Mouse (Mus musculus) kidney, adult 2 months (tissue): Measurements from ENCODE around the gene Nfe2l2.

Experiments used
- CTCF ChIP-seq: fragments of 200-500 bp; conservative IDR thresholded peaks from 2 replicates; pipeline ENCODE4 v1.5.1; 2011; ENCODE audit warnings: low read depth, mild to moderate bottlenecking, control low read depth, low read length, moderate library complexity, mixed read lengths; ENCODE audit not compliant: insufficient read depth, insufficient read length
- POLR2A ChIP-seq: fragments of 200-500 bp; IDR thresholded peaks from one replicate; pipeline ENCODE4 v1.6.1; 2011; ENCODE audit warnings: low read depth, low read length, control low read depth

DNA sequence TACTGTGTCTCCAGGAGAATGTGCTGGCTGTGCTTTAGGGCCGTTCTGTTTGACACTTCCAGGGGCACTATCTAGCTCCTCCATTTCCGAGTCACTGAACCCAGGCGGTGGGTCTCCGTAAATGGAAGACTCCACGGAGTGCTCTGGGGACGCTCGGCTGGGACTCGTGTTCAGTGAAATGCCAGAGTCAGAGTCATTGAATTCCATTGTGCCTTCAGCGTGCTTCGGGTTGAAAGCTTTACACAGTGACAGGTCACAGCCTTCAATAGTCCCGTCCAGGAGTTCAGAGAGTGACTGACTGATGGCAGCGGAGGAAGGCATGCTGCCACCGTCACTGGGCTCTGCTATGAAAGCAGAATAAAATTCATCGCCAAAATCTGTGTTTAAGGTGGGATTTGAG is 27.9 kb downstream of the Nfe2l2 start:
- TF ChIP-seq POLR2A (no peak), CTCF (no peak)
